Mouse (Mus musculus): Measurements from ENCODE around the gene Gm3029. TPM values are rescaled to one million over a fixed set of nuclear protein-coding genes. Genes with fewer than 3 reads are reported as not detected.

Gm3029 gene
- polyA plus RNA-seq (2015; fragmentation: Illumina TruSeq; extraction: RNeasy Lipid Tissue Mini Kit (QIAGEN cat#74804); ENCODE audit: insufficient read depth, low read depth, low replicate concordance) = not detected

GRCm38 (mm10) chr14:3931456-3931855, at the start of gene Gm3029:
Gm3029 (plus strand) TSS chr14:3931756.

DNA sequence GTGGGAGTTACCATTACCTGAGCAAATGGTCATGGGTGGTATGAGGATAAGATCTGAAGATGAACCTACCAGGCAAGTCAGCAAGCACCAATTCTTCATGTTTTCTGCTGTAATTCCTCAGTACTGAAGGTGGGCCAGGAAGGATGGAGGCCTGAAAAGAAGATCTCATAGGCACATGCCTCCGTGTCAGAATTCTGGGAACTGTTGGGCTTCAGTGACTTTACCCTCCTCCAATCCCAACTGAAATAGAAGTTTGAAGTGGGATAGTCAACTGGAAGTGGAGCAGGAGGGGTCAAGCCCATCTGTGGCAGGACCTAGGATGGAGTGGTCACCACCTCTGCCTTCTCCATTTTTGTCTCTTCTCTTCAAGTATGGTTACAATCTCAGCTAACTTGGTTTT, 47.7 kb upstream of the Gm3029 start, which contains the start of gene Gm2916:
Gene Gm2916, plus strand, starts transcription at position 301 of the 400 bp plus-strand sequence.

DNA sequence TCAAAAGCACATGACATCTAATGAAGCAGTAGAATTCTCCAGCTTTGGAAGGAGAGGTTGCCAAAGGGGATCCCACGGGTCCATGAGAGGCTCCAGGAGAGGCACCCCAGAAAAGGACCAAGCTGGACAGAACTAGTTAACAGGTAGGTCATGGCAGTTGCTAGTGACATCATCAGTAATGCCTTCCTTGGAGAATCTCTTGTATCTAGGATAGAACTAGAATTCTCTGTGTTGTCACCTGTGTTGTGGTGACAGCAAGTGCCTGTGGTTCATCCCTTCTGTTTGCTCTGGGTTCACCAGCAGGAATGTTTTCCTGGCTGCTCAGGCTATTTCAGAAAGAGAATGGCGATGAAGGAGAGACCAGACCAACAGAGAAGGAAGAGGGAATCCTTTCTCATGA, 31.7 kb downstream of the Gm3029 start, which contains the start of gene Gm3095:
Gene Gm3095, plus strand, starts transcription at position 301 of the 400 bp plus-strand sequence.

Other genes starting within 250 kb of the Gm3029 start
- gene Gm3043, start 243.0 kb upstream of the Gm3029 start, polyA plus RNA-seq (2015; fragmentation: Illumina TruSeq; extraction: RNeasy Lipid Tissue Mini Kit (QIAGEN cat#74804); ENCODE audit: insufficient read depth, low read depth, low replicate concordance) = not detected
- not detected for gene Gm3002, start 121.7 kb upstream of the Gm3029 start, polyA plus RNA-seq (2015; fragmentation: Illumina TruSeq; extraction: RNeasy Lipid Tissue Mini Kit (QIAGEN cat#74804); ENCODE audit: insufficient read depth, low read depth, low replicate concordance)
- not detected for gene Gm3033, start 85.5 kb upstream of the Gm3029 start, polyA plus RNA-seq (2015; fragmentation: Illumina TruSeq; extraction: RNeasy Lipid Tissue Mini Kit (QIAGEN cat#74804); ENCODE audit: insufficient read depth, low read depth, low replicate concordance)
- gene Gm2916, start 47.6 kb upstream of the Gm3029 start, polyA plus RNA-seq (2015; fragmentation: Illumina TruSeq; extraction: RNeasy Lipid Tissue Mini Kit (QIAGEN cat#74804); ENCODE audit: insufficient read depth, low read depth, low replicate concordance) = not detected
- not detected for gene Gm3095, start 31.8 kb downstream of the Gm3029 start, polyA plus RNA-seq (2015; fragmentation: Illumina TruSeq; extraction: RNeasy Lipid Tissue Mini Kit (QIAGEN cat#74804); ENCODE audit: insufficient read depth, low read depth, low replicate concordance)
- gene Gm3099, start 66.6 kb downstream of the Gm3029 start, polyA plus RNA-seq (2015; fragmentation: Illumina TruSeq; extraction: RNeasy Lipid Tissue Mini Kit (QIAGEN cat#74804); ENCODE audit: insufficient read depth, low read depth, low replicate concordance) = not detected
- not detected for gene Gm5796, start 92.2 kb downstream of the Gm3029 start, polyA plus RNA-seq (2015; fragmentation: Illumina TruSeq; extraction: RNeasy Lipid Tissue Mini Kit (QIAGEN cat#74804); ENCODE audit: insufficient read depth, low read depth, low replicate concordance)
- not detected for gene Gm3115, start 152.4 kb downstream of the Gm3029 start, polyA plus RNA-seq (2015; fragmentation: Illumina TruSeq; extraction: RNeasy Lipid Tissue Mini Kit (QIAGEN cat#74804); ENCODE audit: insufficient read depth, low read depth, low replicate concordance)
- not detected for gene Gm8108, start 178.8 kb downstream of the Gm3029 start, polyA plus RNA-seq (2015; fragmentation: Illumina TruSeq; extraction: RNeasy Lipid Tissue Mini Kit (QIAGEN cat#74804); ENCODE audit: insufficient read depth, low read depth, low replicate concordance)
- not detected for gene Gm3127, start 233.3 kb downstream of the Gm3029 start, polyA plus RNA-seq (2015; fragmentation: Illumina TruSeq; extraction: RNeasy Lipid Tissue Mini Kit (QIAGEN cat#74804); ENCODE audit: insufficient read depth, low read depth, low replicate concordance)